Mouse (Mus musculus): ENCODE results near the gene Fam71f2. TPM values are rescaled to one million over a fixed set of nuclear protein-coding genes. Genes with fewer than 3 reads are reported as not detected.

The Fam71f2 gene
- polyA plus RNA-seq, 1 experiment: not detected

GRCm38 (mm10) chr6:29263650-29264455 is 15.5 kb upstream of the Fam71f2 start:
- Histone ChIP-seq H3K4me1 (ENCODE audit: control insufficient read depth, insufficient read depth, insufficient read length, low read length) (peaks cover 14% of the 10 kb centered on the region), H3K27ac (replicated peaks; ENCODE audit: low read depth, low read length) (peak overlapping the region; percentile 59)

GRCm38 (mm10) chr6:29264456-29264781 is 15.0 kb upstream of the Fam71f2 start:
- H3K27ac ChIP-seq (replicated peaks; ENCODE audit: low read depth, low read length): peak overlapping the region; percentile 54; the same call in 1 of the 2 replicates
- peaks cover 15% of the 10 kb centered on the region for H3K4me1 ChIP-seq (ENCODE audit: control insufficient read depth, insufficient read depth, insufficient read length, low read length)
- no peak overlapping the region for H3K4me3 ChIP-seq (ENCODE audit: insufficient read depth, low read depth, low read length)

More at GRCm38 (mm10) chr6:29263650-29264455, 15.5 kb upstream of the Fam71f2 start:
- no peak overlapping the region for H3K4me3 ChIP-seq (ENCODE audit: insufficient read depth, low read depth, low read length)

GRCm38 (mm10) chr6:29266936-29267335 is 12.5 kb upstream of the Fam71f2 start:
- Histone ChIP-seq H3K4me1 (ENCODE audit: control insufficient read depth, insufficient read depth, insufficient read length, low read length) (peaks cover 21% of the 10 kb centered on the region), H3K27ac (replicated peaks; ENCODE audit: low read depth, low read length) (no peak overlapping the region), H3K4me3 (ENCODE audit: insufficient read depth, low read depth, low read length) (no peak overlapping the region)

GRCm38 (mm10) chr6:29269006-29269668 is 10.3 kb upstream of the Fam71f2 start:
- H3K27ac ChIP-seq (replicated peaks; ENCODE audit: low read depth, low read length): peak overlapping the region; percentile 15; the same call in 1 of the 2 replicates

GRCm38 (mm10) chr6:29270961-29271360 is 8.4 kb upstream of the Fam71f2 start:
- Histone ChIP-seq H3K4me3 (ENCODE audit: insufficient read depth, low read depth, low read length) (peak overlapping the region; percentile 35), H3K4me1 (ENCODE audit: control insufficient read depth, insufficient read depth, insufficient read length, low read length) (peaks cover 12% of the 10 kb centered on the region), H3K27ac (replicated peaks; ENCODE audit: low read depth, low read length) (peak overlapping the region; percentile 58)

More at GRCm38 (mm10) chr6:29269006-29269668, 10.3 kb upstream of the Fam71f2 start:
- Histone ChIP-seq H3K4me3 (ENCODE audit: insufficient read depth, low read depth, low read length) (no peak overlapping the region), H3K4me1 (ENCODE audit: control insufficient read depth, insufficient read depth, insufficient read length, low read length) (peaks cover 15% of the 10 kb centered on the region)

GRCm38 (mm10) chr6:29272312-29273072 is 6.9 kb upstream of the Fam71f2 start, which contains the start of gene Hilpda:
Hilpda (plus strand) TSS chr6:29272488.
- peak within 1 kb of the TSS; percentile 82 for H3K27ac ChIP-seq (replicated peaks; ENCODE audit: low read depth, low read length)
- H3K4me3 ChIP-seq (ENCODE audit: insufficient read depth, low read depth, low read length): peak within 1 kb of the TSS; percentile 86
- peaks cover 9% of the 10 kb centered on the region for H3K4me1 ChIP-seq (ENCODE audit: control insufficient read depth, insufficient read depth, insufficient read length, low read length)

GRCm38 (mm10) chr6:29276746-29277145 is 2.6 kb upstream of the Fam71f2 start:
- Histone ChIP-seq H3K4me3 (ENCODE audit: insufficient read depth, low read depth, low read length) (no peak overlapping the region), H3K27ac (replicated peaks; ENCODE audit: low read depth, low read length) (no peak overlapping the region)

GRCm38 (mm10) chr6:29278513-29279267 is 703 bp upstream of the Fam71f2 start:
- no peak overlapping the region; the same call in 1 of the 2 replicates for H3K27ac ChIP-seq (replicated peaks; ENCODE audit: low read depth, low read length)
- peaks cover 3% of the 10 kb centered on the region for H3K4me1 ChIP-seq (ENCODE audit: control insufficient read depth, insufficient read depth, insufficient read length, low read length)

More at GRCm38 (mm10) chr6:29276746-29277145, 2.6 kb upstream of the Fam71f2 start:
- no peaks in the 10 kb centered on the region; the same call in 1 of the 2 replicates for H3K4me1 ChIP-seq (ENCODE audit: control insufficient read depth, insufficient read depth, insufficient read length, low read length)

GRCm38 (mm10) chr6:29280671-29281070 is 1.3 kb downstream of the Fam71f2 start:
- Histone ChIP-seq H3K4me3 (ENCODE audit: insufficient read depth, low read depth, low read length) (no peak overlapping the region), H3K27ac (replicated peaks; ENCODE audit: low read depth, low read length) (no peak overlapping the region), H3K4me1 (ENCODE audit: control insufficient read depth, insufficient read depth, insufficient read length, low read length) (peaks cover 3% of the 10 kb centered on the region)

More at GRCm38 (mm10) chr6:29278513-29279267, 703 bp upstream of the Fam71f2 start:
- H3K4me3 ChIP-seq (ENCODE audit: insufficient read depth, low read depth, low read length): no peak overlapping the region

GRCm38 (mm10) chr6:29286870-29287269 is 7.5 kb downstream of the Fam71f2 start:
- Histone ChIP-seq H3K4me3 (ENCODE audit: insufficient read depth, low read depth, low read length) (no peak overlapping the region), H3K27ac (replicated peaks; ENCODE audit: low read depth, low read length) (no peak overlapping the region), H3K4me1 (ENCODE audit: control insufficient read depth, insufficient read depth, insufficient read length, low read length) (peaks cover 3% of the 10 kb centered on the region)

- Histone ChIP-seq H3K4me3 (ENCODE audit: insufficient read depth, low read depth, low read length) (no peak overlapping the region), H3K4me1 (ENCODE audit: control insufficient read depth, insufficient read depth, insufficient read length, low read length) (peaks cover 3% of the 10 kb centered on the region), H3K27ac (replicated peaks; ENCODE audit: low read depth, low read length) (no peak overlapping the region)
These were observed 8.1 kb downstream of the Fam71f2 start for GRCm38 (mm10) chr6:29287481-29287880.

GRCm38 (mm10) chr6:29287944-29288343 is 8.6 kb downstream of the Fam71f2 start:
- no peak overlapping the region for H3K4me3 ChIP-seq (ENCODE audit: insufficient read depth, low read depth, low read length)
- H3K27ac ChIP-seq (replicated peaks; ENCODE audit: low read depth, low read length): no peak overlapping the region
- H3K4me1 ChIP-seq (ENCODE audit: control insufficient read depth, insufficient read depth, insufficient read length, low read length): peaks cover 3% of the 10 kb centered on the region

GRCm38 (mm10) chr6:29288651-29289050 is 9.3 kb downstream of the Fam71f2 start:
- H3K27ac ChIP-seq (replicated peaks; ENCODE audit: low read depth, low read length): no peak overlapping the region
- H3K4me1 ChIP-seq (ENCODE audit: control insufficient read depth, insufficient read depth, insufficient read length, low read length): no peaks in the 10 kb centered on the region

GRCm38 (mm10) chr6:29299112-29299511 is 19.7 kb downstream of the Fam71f2 start:
- Histone ChIP-seq H3K27ac (replicated peaks; ENCODE audit: low read depth, low read length) (no peak overlapping the region), H3K4me3 (ENCODE audit: insufficient read depth, low read depth, low read length) (no peak overlapping the region), H3K4me1 (ENCODE audit: control insufficient read depth, insufficient read depth, insufficient read length, low read length) (no peaks in the 10 kb centered on the region)

More at GRCm38 (mm10) chr6:29288651-29289050, 9.3 kb downstream of the Fam71f2 start:
- no peak overlapping the region for H3K4me3 ChIP-seq (ENCODE audit: insufficient read depth, low read depth, low read length)
